Mouse (Mus musculus) midbrain, embryonic 14.5 days (tissue): ENCODE data around the gene Gm6034. TPM values are rescaled to one million over a fixed set of nuclear protein-coding genes. Genes with fewer than 3 reads are reported as not detected.
A peak's percentile ranks its signal among the peaks of the same experiment; 100 is the strongest.

Experiments used
- ATAC-seq: fragments of 200-750 bp; cut with Nextera tagmentation; 2 replicates; pipeline ENCODE4 v1.8.0; 2017; ENCODE audit warnings: moderate number of reproducible peaks, moderate library complexity; ENCODE audit not compliant: low FRiP score, low TSS enrichment
- DNase-seq: peaks from one replicate; pipeline ENCODE4 v3.0.0-alpha.2; 2015
- H3K27ac ChIP-seq: fragments of 300-500 bp; sonication (generic); replicated peaks from 2 replicates; pipeline ENCODE4 v1.5.1; 2014; ENCODE audit warnings: mild to moderate bottlenecking, low read depth, low read length, moderate library complexity
- H3K27me3 ChIP-seq: fragments of 300-500 bp; sonication (generic); 2 replicates; pipeline ENCODE4 v1.6.1; 2014; ENCODE audit warnings: low read length, control low read depth, mixed read lengths; ENCODE audit not compliant: control insufficient read depth, insufficient read depth
- H3K36me3 ChIP-seq: fragments of 300-500 bp; sonication (generic); 2 replicates; pipeline ENCODE4 v1.6.1; 2014; ENCODE audit warnings: low read length, control low read depth; ENCODE audit not compliant: control insufficient read depth, insufficient read depth
- H3K4me1 ChIP-seq: fragments of 300-500 bp; sonication (generic); 2 replicates; pipeline ENCODE4 v1.6.1; 2014; ENCODE audit warnings: mild to moderate bottlenecking, antibody characterized with exemption, low read length, control low read depth; ENCODE audit not compliant: control insufficient read depth, insufficient read depth
- H3K4me2 ChIP-seq: fragments of 300-500 bp; sonication (generic); 2 replicates; pipeline ENCODE4 v1.6.1; 2014; ENCODE audit warnings: mild to moderate bottlenecking, low read length, moderate library complexity
- H3K4me3 ChIP-seq: fragments of 300-500 bp; sonication (generic); replicated peaks from 2 replicates; pipeline ENCODE4 v1.5.1; 2014; ENCODE audit warnings: low read depth, low read length
- H3K9ac ChIP-seq: fragments of 300-500 bp; sonication (generic); replicated peaks from 2 replicates; pipeline ENCODE4 v1.6.1; 2014; ENCODE audit warnings: mild to moderate bottlenecking, low read length, moderate library complexity
- H3K9me3 ChIP-seq: fragments of 300-500 bp; sonication (generic); 2 replicates; pipeline ENCODE4 v1.6.1; 2016; ENCODE audit warnings: low read length, control low read depth, mixed read lengths; ENCODE audit not compliant: control insufficient read depth
- WGBS: fragments of 180-500 bp; shearing (Covaris S2); extraction: QIAGEN DNeasy Blood & Tissue Kit; methylation state at CpG from one replicate; pipeline ENCODE4 v1.1.7; 2014; 5-methylcytosine and 5-hydroxymethylcytosine counted together
- polyA plus RNA-seq: library from polyadenylated mRNA; unstranded; fragments of >200 nt; fragmentation: Nextera tagmentation; extraction: Ambion mirVana; gene quantifications from 2 replicates; pipeline ENCODE4 v1.2.1, GENCODE M21; 2014

The Gm6034 gene
- polyA plus RNA-seq, 1 experiment from 2014 or later: not detected

DNA sequence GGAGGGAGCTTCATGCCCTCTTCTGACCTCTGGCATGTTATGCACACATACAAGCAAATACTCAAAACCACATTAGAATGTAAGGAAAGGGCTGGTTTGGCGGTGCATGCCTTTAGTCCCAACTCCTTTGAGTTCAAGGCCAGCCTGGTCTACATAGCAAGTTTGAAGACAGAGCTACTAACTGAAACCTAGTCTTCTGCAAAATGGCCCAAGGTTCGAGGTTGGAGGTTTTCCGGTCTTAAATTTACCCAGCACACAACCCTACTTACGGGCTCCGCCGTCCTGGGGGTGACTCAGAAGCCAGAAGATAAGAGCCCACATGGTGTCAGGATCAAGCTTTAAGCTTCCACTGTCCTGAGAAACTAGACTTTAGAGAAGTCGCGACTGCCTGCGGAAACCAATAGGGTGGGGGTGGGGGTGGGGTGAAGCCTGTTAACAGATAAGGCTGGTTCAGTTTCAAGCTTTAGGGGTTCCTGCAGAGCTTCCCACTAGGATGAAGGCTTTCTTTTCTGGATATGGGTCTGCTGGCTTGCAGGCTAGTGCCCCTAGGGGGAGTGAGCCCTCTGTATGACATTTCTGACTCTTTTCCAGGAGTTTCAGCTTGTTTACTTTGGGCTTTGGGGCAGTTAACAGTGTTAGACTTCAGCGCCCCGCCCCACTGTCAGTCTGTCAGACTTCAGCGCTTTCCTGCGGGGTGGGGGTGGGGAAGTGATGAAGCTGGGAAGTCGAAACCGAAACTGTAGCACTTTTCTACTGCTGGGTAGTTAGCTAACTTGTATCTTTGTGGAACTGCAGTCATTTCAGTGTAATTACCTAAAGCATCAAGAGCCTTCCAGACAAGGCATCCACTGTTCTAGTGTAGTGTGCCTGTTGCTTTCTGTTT, 22.3 kb upstream of the Gm6034 start, which contains the start of gene H2-T24:
H2-T24 (minus strand) TSS at position 370 of the 883 bp plus-strand sequence.
- peaks cover under 1% of the 10 kb centered on the region; the same call in 1 of the 2 replicates for H3K36me3 ChIP-seq
- H3K27ac ChIP-seq: no peak within 1 kb of the TSS
- H3K4me1 ChIP-seq: no peaks in the 10 kb centered on the region
- no peaks in the 10 kb centered on the region for H3K9me3 ChIP-seq
- DNase-seq: peak; percentile 32
- H3K27me3 ChIP-seq: no peaks in the 10 kb centered on the region
- H3K4me3 ChIP-seq: no peak within 1 kb of the TSS
- 44% methylated on average over 15 of the region's 15 CpGs for WGBS
- no peak for ATAC-seq
- no peak within 1 kb of the TSS for H3K9ac ChIP-seq
- H3K4me2 ChIP-seq: peak within 1 kb of the TSS; percentile 1; the same call in 1 of the 2 replicates

DNA sequence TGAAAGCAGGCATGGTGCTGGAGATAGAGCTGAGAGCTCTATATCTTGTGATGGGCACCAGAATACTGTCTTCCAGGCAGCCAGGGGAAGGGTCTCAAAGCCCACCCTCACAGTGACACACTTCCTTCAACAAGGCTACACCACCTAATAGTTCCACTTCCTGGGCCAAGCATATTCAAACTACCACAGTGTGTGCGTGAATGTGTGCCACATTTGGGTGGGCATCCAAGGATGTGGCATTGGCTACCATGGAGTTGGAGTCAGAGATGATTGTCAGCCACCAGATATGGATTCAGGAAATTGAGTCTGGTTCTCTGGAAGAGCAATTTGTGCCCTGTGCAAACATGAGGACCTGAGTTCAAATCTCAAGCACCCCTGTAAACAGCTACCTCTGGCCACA, 21.5 kb upstream of the Gm6034 start:
- Histone ChIP-seq H3K9ac (no peak overlapping the region), H3K4me3 (no peak overlapping the region), H3K4me2 (no peak overlapping the region), H3K4me1 (0 out of 2 replicates have a peak, but pooled peaks cover 4% of the 10 kb centered on the region), H3K36me3 (no peaks in the 10 kb centered on the region), H3K27ac (no peak overlapping the region), H3K9me3 (no peaks in the 10 kb centered on the region), H3K27me3 (no peaks in the 10 kb centered on the region)
- no peak for DNase-seq
- no peak for ATAC-seq
- WGBS: 97% methylated on average over 1 of the region's 1 CpGs

DNA sequence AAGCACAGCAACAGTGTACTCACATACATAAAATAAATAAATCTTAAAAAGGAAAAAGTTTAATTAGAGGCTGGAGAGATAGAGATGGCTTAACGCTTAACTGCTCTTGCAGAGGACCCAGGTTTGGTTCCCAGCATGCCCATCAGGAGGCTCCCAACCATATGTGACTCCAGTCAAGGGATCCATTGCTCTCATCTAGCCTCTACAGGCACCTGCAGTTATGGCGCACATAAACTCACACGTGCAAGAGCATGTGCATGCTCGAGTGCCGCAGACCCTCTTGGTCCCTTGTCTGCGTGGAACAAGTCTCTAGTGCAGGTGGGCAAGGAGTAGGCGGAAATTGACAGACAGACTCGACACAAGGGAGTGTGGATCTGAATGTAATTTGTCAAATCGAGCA, 20.7 kb upstream of the Gm6034 start:
- Histone ChIP-seq H3K9me3 (no peaks in the 10 kb centered on the region), H3K4me2 (no peak overlapping the region), H3K4me3 (no peak overlapping the region), H3K9ac (no peak overlapping the region), H3K27me3 (no peaks in the 10 kb centered on the region), H3K27ac (no peak overlapping the region), H3K36me3 (no peaks in the 10 kb centered on the region), H3K4me1 (0 out of 2 replicates have a peak, but pooled peaks cover 4% of the 10 kb centered on the region)
- 95% methylated on average over 9 of the region's 9 CpGs for WGBS
- ATAC-seq (no peak), DNase-seq (no peak)

DNA sequence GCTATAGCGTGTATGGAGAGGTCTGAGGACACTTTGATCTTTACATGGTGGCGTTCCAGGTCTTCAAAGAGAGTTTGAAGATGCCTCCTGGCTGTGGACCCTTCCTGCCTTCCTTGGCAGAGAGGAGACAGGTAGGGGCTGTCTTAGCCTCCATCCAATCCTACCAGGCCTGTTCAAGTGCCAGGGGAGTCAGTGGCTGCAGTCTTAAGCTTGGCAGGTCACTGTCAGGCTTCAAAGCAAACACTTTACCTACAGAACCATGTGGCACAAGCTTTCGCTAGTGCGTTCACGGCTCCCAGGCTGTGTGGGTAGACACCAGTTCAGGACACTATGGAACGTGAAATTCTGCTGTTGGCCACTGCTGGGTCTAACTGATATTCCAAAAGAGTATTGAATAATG, 19.8 kb upstream of the Gm6034 start:
- Histone ChIP-seq H3K27ac (no peak overlapping the region), H3K9me3 (no peaks in the 10 kb centered on the region), H3K36me3 (no peaks in the 10 kb centered on the region), H3K4me1 (0 out of 2 replicates have a peak, but pooled peaks cover 4% of the 10 kb centered on the region), H3K4me3 (no peak overlapping the region), H3K4me2 (no peak overlapping the region), H3K27me3 (no peaks in the 10 kb centered on the region), H3K9ac (no peak overlapping the region)
- ATAC-seq (no peak), DNase-seq (no peak)
- WGBS: 94% methylated on average over 6 of the region's 6 CpGs

DNA sequence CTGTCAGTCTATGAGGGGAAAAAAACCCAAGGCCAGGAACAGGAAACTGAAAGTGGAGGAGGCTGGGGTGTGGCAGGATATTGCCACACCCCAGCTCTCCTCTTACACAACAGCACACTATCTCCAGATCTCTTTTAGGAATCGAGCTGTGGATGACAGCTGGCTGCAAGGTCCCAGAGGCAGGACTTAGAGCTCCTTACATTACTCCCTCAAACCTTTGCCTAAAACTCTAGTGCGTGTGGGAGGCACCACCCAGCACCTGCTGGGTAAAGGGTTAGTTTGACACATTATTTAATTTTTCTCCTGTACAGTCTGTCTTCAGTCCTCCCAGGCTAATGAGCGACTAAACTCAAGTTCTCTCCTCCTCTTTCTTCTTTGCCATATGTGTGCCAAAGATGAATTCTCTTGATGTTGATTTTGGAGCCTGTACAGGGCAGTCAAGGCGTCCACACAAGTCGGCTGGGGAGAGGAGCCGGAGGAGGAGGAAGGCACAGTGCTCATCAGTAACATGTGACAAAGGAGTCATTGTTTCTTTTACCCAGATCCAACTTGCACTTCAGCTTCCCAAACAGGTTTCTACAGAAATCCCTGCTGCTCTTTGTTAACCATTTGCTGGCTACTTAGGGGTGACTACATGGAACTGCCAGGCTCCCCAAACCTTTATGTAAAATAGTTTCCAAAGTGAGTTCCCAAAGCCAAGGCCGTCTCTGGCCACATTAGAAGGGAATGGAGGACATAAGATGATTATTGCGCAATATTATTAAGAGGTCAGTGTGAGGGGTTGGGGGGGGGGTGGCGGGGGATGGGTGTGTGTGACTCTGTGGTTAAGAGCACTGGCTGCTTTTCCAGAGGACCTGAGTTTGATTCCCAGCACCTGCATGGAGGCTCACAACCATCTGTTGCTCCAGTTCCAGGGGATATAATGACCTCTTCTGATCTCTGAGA, 18.8 kb upstream of the Gm6034 start:
- 76% methylated on average over 9 of the region's 9 CpGs for WGBS
- DNase-seq (no peak), ATAC-seq (no peak)
- H3K9ac ChIP-seq: no peak overlapping the region
- H3K4me2 ChIP-seq: no peak overlapping the region
- no peaks in the 10 kb centered on the region for H3K36me3 ChIP-seq
- no peak overlapping the region for H3K27ac ChIP-seq
- no peaks in the 10 kb centered on the region for H3K27me3 ChIP-seq
- 0 out of 2 replicates have a peak, but pooled peaks cover 4% of the 10 kb centered on the region for H3K4me1 ChIP-seq
- no peaks in the 10 kb centered on the region for H3K9me3 ChIP-seq
- no peak overlapping the region for H3K4me3 ChIP-seq

DNA sequence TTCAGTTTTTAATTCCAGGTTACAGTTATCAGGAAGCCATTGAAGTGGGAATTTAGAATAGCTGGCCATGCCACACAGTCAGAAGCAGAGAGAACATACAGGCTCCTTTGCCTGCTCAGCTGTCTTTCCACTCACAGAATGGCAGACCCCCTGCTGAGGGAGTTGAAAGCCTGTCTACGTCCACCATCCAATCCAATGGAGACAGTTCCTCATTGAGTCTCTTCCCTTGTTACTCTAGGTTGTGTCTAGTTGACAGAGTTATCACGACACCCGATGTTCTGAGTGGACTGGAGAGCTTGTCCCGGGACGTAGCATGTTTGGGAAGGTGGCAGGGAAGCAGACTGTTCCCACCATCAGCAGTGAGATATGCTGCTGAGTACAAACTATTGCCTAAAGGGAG, 17.6 kb upstream of the Gm6034 start:
- 53% methylated on average over 5 of the region's 5 CpGs for WGBS

DNA sequence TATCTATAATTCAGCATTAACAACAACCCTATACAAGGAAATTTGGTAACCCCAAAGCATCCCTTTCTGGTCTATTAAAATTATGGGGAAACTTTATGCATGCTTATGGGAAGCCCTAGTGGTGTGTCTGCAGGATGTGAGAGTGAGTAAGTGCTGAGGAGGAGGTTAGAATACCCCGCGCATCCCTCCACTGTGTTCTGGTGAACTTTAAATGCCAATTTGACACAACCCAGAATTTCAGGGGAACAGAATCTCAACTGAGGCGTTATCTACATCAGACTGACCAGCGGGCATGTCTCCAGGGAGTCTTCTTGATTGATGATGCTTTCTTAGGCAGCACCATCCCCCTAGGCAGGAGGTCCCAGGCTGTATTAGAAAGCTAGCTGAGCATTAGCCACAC, 16.9 kb upstream of the Gm6034 start:
- WGBS: 83% methylated on average over 4 of the region's 4 CpGs
- DNase-seq: no peak

More for the DNA sequence above, 17.6 kb upstream of the Gm6034 start:
- Histone ChIP-seq H3K4me2 (no peak overlapping the region), H3K4me3 (no peak overlapping the region), H3K36me3 (no peaks in the 10 kb centered on the region), H3K9me3 (no peaks in the 10 kb centered on the region), H3K27ac (no peak overlapping the region), H3K9ac (no peak overlapping the region), H3K27me3 (no peaks in the 10 kb centered on the region), H3K4me1 (0 out of 2 replicates have a peak, but pooled peaks cover 4% of the 10 kb centered on the region)
- DNase-seq (no peak), ATAC-seq (no peak)

DNA sequence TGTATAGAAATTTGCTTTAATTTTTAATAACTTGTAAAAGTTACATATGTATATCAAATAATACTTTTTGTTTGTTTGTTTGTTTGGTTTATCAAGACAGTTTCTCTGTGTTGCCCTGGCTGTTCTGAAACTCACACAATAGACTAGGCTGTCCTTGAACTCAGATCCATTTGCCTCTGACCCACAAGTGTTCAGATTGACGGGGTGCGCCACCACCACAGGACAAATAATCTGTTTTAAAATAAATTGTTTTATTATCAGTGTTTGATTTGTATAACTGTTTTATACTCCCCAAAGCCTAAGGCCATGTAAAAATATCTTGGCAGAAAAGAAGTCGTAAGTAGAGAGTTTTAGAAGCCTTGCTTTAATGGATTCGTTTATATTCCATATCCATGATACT, 15.1 kb upstream of the Gm6034 start:
- Histone ChIP-seq H3K9ac (no peak overlapping the region), H3K4me2 (no peak overlapping the region), H3K4me3 (no peak overlapping the region), H3K4me1 (peaks cover 9% of the 10 kb centered on the region; the same call in 1 of the 2 replicates), H3K27me3 (no peaks in the 10 kb centered on the region), H3K27ac (no peak overlapping the region), H3K36me3 (no peaks in the 10 kb centered on the region), H3K9me3 (no peaks in the 10 kb centered on the region)
- ATAC-seq (no peak), DNase-seq (no peak)
- 94% methylated on average over 4 of the region's 4 CpGs for WGBS

More for the DNA sequence above, 16.9 kb upstream of the Gm6034 start:
- H3K27me3 ChIP-seq: no peaks in the 10 kb centered on the region
- no peak for ATAC-seq
- no peak overlapping the region for H3K4me3 ChIP-seq
- H3K36me3 ChIP-seq: no peaks in the 10 kb centered on the region
- no peak overlapping the region for H3K27ac ChIP-seq
- H3K4me1 ChIP-seq: 0 out of 2 replicates have a peak, but pooled peaks cover 4% of the 10 kb centered on the region
- H3K4me2 ChIP-seq: no peak overlapping the region
- no peak overlapping the region for H3K9ac ChIP-seq
- H3K9me3 ChIP-seq: no peaks in the 10 kb centered on the region
